Mouse (Mus musculus) intestine, embryonic 15.5 days (tissue): ENCODE measurements around the gene Gm28729. TPM values are rescaled to one million over a fixed set of nuclear protein-coding genes. Genes with fewer than 3 reads are reported as not detected.
"Not testable (repeated sequence)": the region's sequence is repeated elsewhere in the genome, so short reads cannot be mapped to it uniquely, and the experiment has no call there.

Experiments
- ATAC-seq: fragments of 200-750 bp; cut with Nextera tagmentation; 2 replicates; pipeline ENCODE4 v1.8.0; 2017; ENCODE audit warnings: moderate TSS enrichment, moderate library complexity
- H3K27ac ChIP-seq: fragments of 300-500 bp; sonication (generic); 2 replicates; pipeline ENCODE4 v1.5.1; 2015; ENCODE audit warnings: mild to moderate bottlenecking, inconsistent platforms
- H3K27me3 ChIP-seq: fragments of 300-500 bp; sonication (generic); replicated peaks from 2 replicates; pipeline ENCODE4 v1.6.1; 2015; ENCODE audit warnings: inconsistent platforms
- H3K36me3 ChIP-seq: fragments of 300-500 bp; sonication (generic); 2 replicates; pipeline ENCODE4 v1.6.1; 2015; ENCODE audit warnings: inconsistent platforms
- H3K4me1 ChIP-seq: fragments of 300-500 bp; sonication (generic); replicated peaks from 2 replicates; pipeline ENCODE4 v1.6.1; 2015; ENCODE audit warnings: inconsistent platforms
- H3K4me2 ChIP-seq: fragments of 300-500 bp; sonication (generic); replicated peaks from 2 replicates; pipeline ENCODE4 v1.6.1; 2015; ENCODE audit warnings: mild to moderate bottlenecking, inconsistent platforms
- H3K4me3 ChIP-seq: fragments of 300-500 bp; sonication (generic); replicated peaks from 2 replicates; pipeline ENCODE4 v1.5.1; 2015; ENCODE audit warnings: inconsistent platforms
- H3K9ac ChIP-seq: fragments of 300-500 bp; sonication (generic); 2 replicates; pipeline ENCODE4 v1.6.1; 2015; ENCODE audit warnings: inconsistent platforms
- H3K9me3 ChIP-seq: fragments of 300-500 bp; sonication (generic); 2 replicates; pipeline ENCODE4 v1.6.1; 2016; ENCODE audit warnings: inconsistent platforms
- WGBS: fragments of 180-500 bp; shearing (Covaris S2); methylation state at CpG from one replicate; pipeline ENCODE4 v1.1.7; 2015; 5-methylcytosine and 5-hydroxymethylcytosine counted together
- polyA plus RNA-seq: library from polyadenylated mRNA; unstranded; fragments of >200 nt; fragmentation: Nextera tagmentation; extraction: Ambion mirVana; gene quantifications from 2 replicates; pipeline ENCODE4 v1.2.1, GENCODE M21; 2015

Gm28729 gene
- polyA plus RNA-seq, 1 experiment from 2014 or later = not detected

DNA sequence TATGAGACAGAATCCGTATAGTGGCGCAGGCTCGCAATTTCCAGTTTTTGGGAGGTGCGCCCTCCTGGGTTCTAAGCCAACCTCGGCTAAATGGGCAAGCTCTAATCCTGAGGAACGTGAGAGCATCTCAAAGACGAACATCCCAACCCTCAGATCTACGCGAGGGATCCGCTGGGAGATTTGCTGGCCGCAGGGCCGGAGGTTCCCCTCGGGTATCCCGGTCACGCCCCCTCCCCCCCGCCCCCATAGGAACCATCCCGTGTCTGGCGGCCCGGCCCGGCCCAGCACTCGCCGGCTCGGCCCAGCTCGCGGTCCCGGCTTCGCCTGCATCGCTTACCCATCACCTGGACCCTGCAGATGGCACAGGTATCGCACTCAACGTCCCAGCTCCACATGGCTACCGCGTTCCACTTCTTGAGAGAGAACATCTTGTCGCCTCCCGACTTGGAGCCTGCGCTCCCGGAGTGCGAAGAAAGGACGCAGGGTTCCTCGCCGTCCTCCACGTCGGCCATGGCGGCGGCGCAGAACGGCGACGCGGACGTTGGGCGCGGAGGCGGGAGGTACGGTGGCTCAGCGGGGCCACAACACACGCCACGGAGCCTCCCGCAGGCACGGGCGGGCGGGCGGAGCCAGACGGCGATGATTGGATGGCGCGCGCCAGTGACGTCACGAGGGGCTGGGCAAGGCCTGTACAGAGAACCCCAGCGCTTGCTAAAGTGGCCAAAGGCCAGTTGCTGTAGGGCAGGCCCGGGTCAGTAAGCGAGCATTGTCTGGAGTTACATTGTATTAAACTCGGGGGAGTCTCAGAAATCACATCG is 46.8 kb downstream of the Gm28729 start, which contains the start of gene Rnf7:
Gene Rnf7, minus strand, starts transcription at position 605 of the 818 bp plus-strand sequence.
- H3K27ac ChIP-seq = peak within 1 kb of the TSS; percentile 82
- peak within 1 kb of the TSS; percentile 64 for H3K4me2 ChIP-seq
- no peaks in the 10 kb centered on the region for H3K9me3 ChIP-seq
- peaks cover 3% of the 10 kb centered on the region; the same call in 1 of the 2 replicates for H3K36me3 ChIP-seq
- peak within 1 kb of the TSS; percentile 53 for H3K4me3 ChIP-seq
- peak within 1 kb of the TSS; percentile 71 for H3K9ac ChIP-seq
- under 1% methylated on average over 73 of the region's 74 CpGs for WGBS
- ATAC-seq = peak; percentile 99
- H3K27me3 ChIP-seq = no peaks in the 10 kb centered on the region
- peaks cover 4% of the 10 kb centered on the region; the same call in 1 of the 2 replicates for H3K4me1 ChIP-seq

DNA sequence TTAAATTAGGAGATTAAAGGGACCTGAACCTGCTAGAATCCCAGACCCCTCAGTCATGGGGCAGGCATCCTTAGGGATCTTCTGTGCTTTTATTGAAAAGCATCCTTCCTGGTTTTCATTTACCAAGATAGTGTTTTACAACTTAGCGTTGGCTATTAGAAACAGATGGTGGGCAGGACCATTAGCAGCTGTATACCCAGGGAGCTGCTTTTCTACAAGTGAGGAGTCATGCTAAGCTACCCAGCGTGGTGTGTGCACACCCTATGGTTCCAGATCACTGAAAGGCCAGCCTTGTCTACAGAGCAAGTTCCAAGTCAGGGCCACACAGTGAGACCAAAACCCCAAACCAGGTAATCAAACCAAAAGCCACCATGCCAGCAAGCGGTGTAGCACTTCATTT is 52.7 kb downstream of the Gm28729 start:
- H3K27ac ChIP-seq = no peak overlapping the region
- H3K4me2 ChIP-seq = no peak overlapping the region
- ATAC-seq = no peak
- no peaks in the 10 kb centered on the region for H3K9me3 ChIP-seq
- H3K9ac ChIP-seq = no peak overlapping the region
- WGBS = 87% methylated on average over 3 of the region's 3 CpGs
- H3K4me3 ChIP-seq = no peak overlapping the region
- H3K27me3 ChIP-seq = no peaks in the 10 kb centered on the region
- H3K36me3 ChIP-seq = peaks cover 8% of the 10 kb centered on the region
- peaks cover 4% of the 10 kb centered on the region; the same call in 1 of the 2 replicates for H3K4me1 ChIP-seq

GRCm38 (mm10) chr9:96471681-96472080 is 53.4 kb downstream of the Gm28729 start:
- not testable (repeated sequence) for H3K9ac ChIP-seq, H3K4me1 ChIP-seq, H3K4me3 ChIP-seq, ATAC-seq, H3K36me3 ChIP-seq, H3K27me3 ChIP-seq, H3K4me2 ChIP-seq, H3K27ac ChIP-seq, H3K9me3 ChIP-seq
- WGBS = 89% methylated on average over 4 of the region's 4 CpGs

GRCm38 (mm10) chr9:96470266-96470974 is 54.6 kb downstream of the Gm28729 start:
- Histone ChIP-seq H3K36me3 (peaks cover 8% of the 10 kb centered on the region; the same call in 1 of the 2 replicates), H3K27ac (no peak overlapping the region), H3K27me3 (no peaks in the 10 kb centered on the region), H3K4me1 (0 out of 2 replicates have a peak, but pooled peaks cover 2% of the 10 kb centered on the region), H3K4me3 (no peak overlapping the region), H3K4me2 (no peak overlapping the region), H3K9ac (no peak overlapping the region), H3K9me3 (no peaks in the 10 kb centered on the region)
- peak; percentile 76 for ATAC-seq
- WGBS = 91% methylated on average over 8 of the region's 8 CpGs

GRCm38 (mm10) chr9:96469556-96470265 is 55.4 kb downstream of the Gm28729 start:
- ATAC-seq = peak; percentile 48
- Histone ChIP-seq H3K27me3 (no peaks in the 10 kb centered on the region), H3K4me1 (0 out of 2 replicates have a peak, but pooled peaks cover 2% of the 10 kb centered on the region), H3K4me3 (no peak overlapping the region), H3K9ac (no peak overlapping the region), H3K4me2 (no peak overlapping the region), H3K9me3 (no peaks in the 10 kb centered on the region), H3K36me3 (peaks cover 8% of the 10 kb centered on the region; the same call in 1 of the 2 replicates), H3K27ac (no peak overlapping the region)
- WGBS = 60% methylated on average over 8 of the region's 8 CpGs

DNA sequence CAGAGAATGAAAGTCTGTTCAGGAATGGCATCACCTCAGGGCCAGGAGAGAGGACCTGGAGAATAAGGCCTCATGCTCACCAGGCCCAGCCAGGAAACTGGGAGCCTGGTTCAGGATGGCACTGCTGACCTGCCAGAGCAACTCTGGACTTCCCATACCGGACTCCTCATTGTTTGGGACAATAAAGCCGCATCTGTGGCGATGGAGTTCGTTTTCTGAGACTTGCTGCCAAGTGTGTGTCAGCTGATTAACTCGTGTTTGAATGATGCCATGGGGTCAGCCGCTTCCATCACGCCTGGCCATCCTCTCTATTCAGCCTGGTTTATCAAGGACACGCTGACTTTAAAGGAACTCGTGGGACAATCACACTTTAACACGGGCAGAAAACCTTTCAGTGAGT is 61.4 kb downstream of the Gm28729 start:
- no peaks in the 10 kb centered on the region for H3K9me3 ChIP-seq
- no peaks in the 10 kb centered on the region for H3K27me3 ChIP-seq
- no peak overlapping the region for H3K27ac ChIP-seq
- H3K4me3 ChIP-seq = no peak overlapping the region
- no peak overlapping the region for H3K9ac ChIP-seq
- ATAC-seq = no peak
- H3K36me3 ChIP-seq = no peaks in the 10 kb centered on the region
- no peaks in the 10 kb centered on the region for H3K4me1 ChIP-seq
- WGBS = 77% methylated on average over 10 of the region's 10 CpGs
- H3K4me2 ChIP-seq = no peak overlapping the region

DNA sequence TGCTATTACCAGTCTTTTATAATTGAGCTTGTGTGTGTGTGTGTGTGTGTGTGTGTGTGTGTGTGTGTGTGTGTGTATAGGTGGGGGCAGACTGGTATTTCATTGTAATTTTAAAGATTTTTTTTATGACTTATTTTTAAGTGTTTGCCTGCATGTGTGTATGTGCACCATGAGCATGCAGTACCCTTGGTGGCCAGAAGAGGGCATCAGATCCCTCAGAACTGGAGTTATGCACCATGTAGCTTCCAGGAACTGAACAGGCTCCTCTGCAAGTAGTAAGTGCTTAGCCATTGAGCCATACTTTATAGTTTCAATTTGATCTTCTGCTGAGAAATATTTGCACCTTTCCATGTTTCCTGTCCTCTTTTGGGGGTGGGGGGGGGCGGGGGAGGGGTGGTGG is 63.5 kb downstream of the Gm28729 start:
- ATAC-seq = no peak
- Histone ChIP-seq H3K4me3 (no peak overlapping the region), H3K27ac (no peak overlapping the region), H3K36me3 (no peaks in the 10 kb centered on the region), H3K4me2 (no peak overlapping the region), H3K27me3 (no peaks in the 10 kb centered on the region), H3K9ac (no peak overlapping the region), H3K4me1 (no peaks in the 10 kb centered on the region), H3K9me3 (no peaks in the 10 kb centered on the region)
- WGBS = 64% methylated on average over 1 of the region's 1 CpGs

DNA sequence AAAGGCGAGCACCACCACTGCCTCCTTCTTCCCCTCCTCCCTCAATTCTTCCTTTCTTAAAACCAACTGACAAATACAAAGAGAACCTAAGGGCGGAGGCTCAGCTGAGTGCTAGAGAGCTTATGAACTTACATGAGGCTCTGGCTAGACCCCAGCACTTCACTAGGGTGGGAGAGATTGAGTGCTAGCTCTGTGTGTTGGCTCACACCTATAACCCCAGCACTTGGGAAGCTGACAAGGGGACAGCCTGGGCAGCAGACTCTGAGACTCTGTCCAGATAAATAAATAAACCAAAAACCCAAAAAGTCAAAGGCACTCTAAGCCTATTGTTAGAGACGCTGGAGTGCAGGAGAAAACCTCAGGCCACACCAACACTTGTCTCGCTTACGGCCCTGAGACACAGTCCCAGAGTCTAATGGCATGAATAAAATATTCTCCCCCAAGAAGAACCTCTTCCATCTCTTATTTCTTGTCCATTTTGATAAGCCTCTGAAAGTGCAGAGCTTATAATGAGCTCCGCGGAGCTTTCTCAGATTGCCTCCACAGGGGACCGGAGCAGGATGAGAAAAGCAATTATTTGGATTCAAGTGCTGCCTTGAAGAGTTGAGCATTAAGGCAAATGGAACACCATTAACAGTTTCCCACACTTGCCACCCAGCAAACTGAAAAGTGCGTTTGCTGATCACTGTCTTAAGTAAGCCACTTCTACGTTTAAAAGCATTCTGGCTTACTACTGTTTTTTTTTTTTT is 64.8 kb downstream of the Gm28729 start:
- 86% methylated on average over 10 of the region's 10 CpGs for WGBS
- Histone ChIP-seq H3K27me3 (no peaks in the 10 kb centered on the region), H3K27ac (no peak overlapping the region), H3K36me3 (no peaks in the 10 kb centered on the region), H3K9me3 (no peaks in the 10 kb centered on the region), H3K4me3 (no peak overlapping the region), H3K4me1 (no peaks in the 10 kb centered on the region), H3K4me2 (no peak overlapping the region), H3K9ac (no peak overlapping the region)
- no peak for ATAC-seq

DNA sequence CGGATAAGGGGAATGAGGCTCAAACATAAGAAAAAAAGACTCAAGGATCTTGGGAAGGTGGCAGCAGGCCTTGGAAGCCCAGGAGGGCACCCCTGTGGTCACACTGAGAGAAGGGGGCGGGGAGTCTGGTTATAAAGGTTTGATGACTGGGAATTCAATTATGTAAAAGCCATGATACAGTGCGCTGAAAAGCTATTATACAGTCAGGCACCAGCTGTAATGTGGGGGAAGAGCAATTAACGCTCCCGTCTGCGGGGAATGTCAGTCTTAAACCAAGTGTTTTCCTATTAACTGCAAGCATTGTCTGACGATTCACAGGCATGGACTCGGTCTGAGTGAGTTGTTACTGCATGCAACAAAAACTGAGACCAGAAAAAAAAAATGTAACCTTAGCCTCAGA is 69.4 kb downstream of the Gm28729 start:
- Histone ChIP-seq H3K4me2 (no peak overlapping the region), H3K9me3 (no peaks in the 10 kb centered on the region), H3K9ac (no peak overlapping the region), H3K4me3 (no peak overlapping the region), H3K36me3 (no peaks in the 10 kb centered on the region), H3K27me3 (no peaks in the 10 kb centered on the region), H3K4me1 (no peaks in the 10 kb centered on the region), H3K27ac (no peak overlapping the region)
- 60% methylated on average over 8 of the region's 8 CpGs for WGBS
- ATAC-seq = no peak

DNA sequence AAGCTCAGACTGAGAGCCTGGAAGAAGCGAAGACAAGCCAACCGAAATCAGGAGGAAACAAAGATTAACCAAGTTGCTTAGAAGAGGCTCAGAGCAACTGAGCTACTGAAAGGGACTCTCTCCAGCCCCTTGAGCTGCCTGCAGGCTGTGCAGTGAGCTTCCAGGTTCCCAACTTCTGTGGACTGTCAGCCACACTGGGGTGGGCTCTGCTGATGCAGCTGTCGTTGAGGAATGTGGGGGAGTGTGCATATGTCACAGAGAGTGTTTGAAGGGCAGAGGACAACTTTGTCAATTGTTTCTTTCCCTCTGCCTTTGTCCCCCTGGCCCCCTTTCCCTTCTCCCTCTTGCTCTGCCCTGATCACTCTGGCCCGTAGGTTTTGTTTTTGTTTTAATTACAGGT is 72.1 kb downstream of the Gm28729 start:
- no peak overlapping the region for H3K4me3 ChIP-seq
- H3K9me3 ChIP-seq = no peaks in the 10 kb centered on the region
- H3K36me3 ChIP-seq = no peaks in the 10 kb centered on the region
- H3K4me1 ChIP-seq = no peaks in the 10 kb centered on the region
- no peak overlapping the region for H3K4me2 ChIP-seq
- no peak overlapping the region for H3K9ac ChIP-seq
- no peaks in the 10 kb centered on the region for H3K27me3 ChIP-seq
- no peak overlapping the region for H3K27ac ChIP-seq
- no peak for ATAC-seq
- WGBS = 76% methylated on average over 4 of the region's 4 CpGs

DNA sequence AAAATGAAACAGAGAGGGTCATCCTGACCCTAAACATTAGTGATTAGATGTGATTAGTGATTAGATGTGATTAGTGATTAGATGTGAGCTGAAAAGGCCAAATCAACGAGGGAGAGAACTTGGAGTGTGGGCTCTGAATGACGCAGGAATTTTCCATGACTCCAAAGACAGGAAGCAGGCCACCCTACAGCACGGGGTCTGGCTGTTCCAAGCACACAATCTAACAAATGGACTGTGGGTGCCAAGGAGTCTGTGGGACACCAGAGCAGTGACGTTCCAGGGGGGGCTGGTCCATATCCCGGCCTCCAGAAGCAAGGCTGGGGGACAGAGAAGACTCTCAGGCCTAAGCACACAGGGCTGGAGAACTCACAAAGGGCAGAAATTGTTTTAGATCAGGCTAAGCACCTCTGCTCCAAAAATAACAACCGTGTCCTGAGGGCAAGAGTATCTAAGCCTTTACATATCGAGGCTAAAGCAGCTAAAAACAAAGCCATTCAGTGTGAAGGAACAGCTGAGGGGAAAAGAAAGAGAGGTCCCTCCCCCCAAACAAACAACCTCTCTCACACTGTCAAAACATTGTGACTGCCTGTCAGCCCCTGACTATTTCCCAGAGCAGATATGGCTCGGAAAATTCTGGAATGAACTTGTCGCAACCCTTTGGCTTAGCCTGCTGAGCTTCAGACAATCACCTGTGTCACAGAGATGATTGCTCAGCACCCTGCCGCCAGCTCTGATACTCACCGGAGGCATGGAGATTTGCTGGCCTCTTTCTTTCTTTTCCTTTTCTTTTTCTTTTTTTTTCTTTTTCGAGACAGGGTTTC is 74.0 kb downstream of the Gm28729 start:
- ATAC-seq = peak; percentile 59
- Histone ChIP-seq H3K9ac (no peak overlapping the region), H3K4me1 (no peaks in the 10 kb centered on the region), H3K9me3 (no peaks in the 10 kb centered on the region), H3K4me2 (no peak overlapping the region), H3K4me3 (no peak overlapping the region), H3K27me3 (no peaks in the 10 kb centered on the region), H3K36me3 (no peaks in the 10 kb centered on the region), H3K27ac (0 out of 2 replicates have a peak overlapping the region, but pooled peaks have one; percentile 27)
- 51% methylated on average over 12 of the region's 12 CpGs for WGBS
